9 mouse cellular contexts compared by ENCODE assay signal in genomic region chr3:34642498-34642941, GRCm38 (mm10). TPM values are rescaled to one million over a fixed set of nuclear protein-coding genes. Genes with fewer than 3 reads are reported as not detected.
DNase-seq lines count a peak whose midpoint lies in the region; ATAC-seq and TF ChIP-seq lines count a peak whose summit lies in the region.
"Had no signal": no experiment of that assay in that cellular context is flagged by ENCODE, and none has a peak within 500 bp of the region (broad histone marks: within the 10 kb centered on the region; RNA-seq: fewer than 3 reads in every experiment).

No protein-coding gene starts in this region.

- no peak for TF ChIP-seq CTCF in gastrocnemius, adult 2 months (IDR thresholded peaks at IDR 0.05)

- intact Hi-C loops in gastrocnemius, adult 2 months (cut with DNase I) = loop anchor here (10.0 kb wide), 1 partner anchor 462 kb away; no protein-coding TSS in a partner anchor

- peak; percentile 34; the same call in 1 of the 2 replicates for ATAC-seq in frontal cortex, adult (ENCODE audit: low TSS enrichment)
- ATAC-seq in hematopoietic stem cell, adult 5-6 weeks (replicated peaks in 1 of 2; ENCODE audit: insufficient read depth in 1 of 2, low FRiP score in 2 of 2, low TSS enrichment in 1 of 2, low read depth in 1 of 2, poor library complexity in 2 of 2, severe bottlenecking in 2 of 2) = peak; percentile 14 to 40; a peak in 1 of 4 replicates

- no peak for DNase-seq in frontal cortex, postnatal 25 days (ENCODE audit: low spot score in 2 of 2)
- DNase-seq in cerebellum, adult 9-10 months = peak; percentile 30
- peak; percentile 85 to 90 for DNase-seq in layer of hippocampus, postnatal 10 days (ENCODE audit: low spot score in 2 of 2)
- peak; percentile 69 for DNase-seq in neural tube, embryonic 10.5 days (ENCODE audit: extremely low spot score, low spot score)
- no peak for DNase-seq in spleen, postnatal 14 days (ENCODE audit: low spot score in 2 of 2)
- DNase-seq in gastrocnemius, adult 2 months = no peak

- no peak overlapping the region for H3K4me3 ChIP-seq in gastrocnemius, adult 2 months
- H3K4me3 ChIP-seq: erythroblast, embryonic 14.5 days had no signal

- H3K27ac ChIP-seq in gastrocnemius, adult 2 months = no peak overlapping the region

RNA-seq across cellular contexts. Expression of gene Sox2, which starts 7.7 kb away (rescaled TPM):
- not detected in 2 replicates for total RNA-seq in hematopoietic stem cell, adult 5-6 weeks (2017)
- total RNA-seq in layer of hippocampus, postnatal 10 days (2021) = 10 to 100 TPM; 50.8 to 52.7 TPM
- total RNA-seq in gastrocnemius, adult 2 months (2021) = not detected

Comparison
In these comparisons a context has a peak if more than half of its experiments do, and no peak if none do; other contexts are left out.
1. DNase-seq: peak in cerebellum, adult 9-10 months (single experiment), layer of hippocampus, postnatal 10 days (2 of 2) and neural tube, embryonic 10.5 days (single experiment); none in frontal cortex, postnatal 25 days (0 of 2), spleen, postnatal 14 days (0 of 2) and gastrocnemius, adult 2 months (single experiment).
2. RNA of gene Sox2, which starts 7.7 kb away (total RNA-seq): 50.8 to 52.7 TPM in layer of hippocampus, postnatal 10 days; not detected in hematopoietic stem cell, adult 5-6 weeks and not detected in gastrocnemius, adult 2 months; every median in the first group is over 10 times any median in the second.